Mouse (Mus musculus) MEL (cell line): ENCODE data around the gene Ptpre.

ENCODE experiments used
- CTCF ChIP-seq, 3 experiments: IDR thresholded peaks in 2 of 3; conservative IDR thresholded peaks in 1 of 3; 2 replicates each; pipeline ENCODE4 v1.5.1; 2011 to 2012; ENCODE audit warnings: low read length in 3 of 3, low read depth in 2 of 3, mild to moderate bottlenecking in 2 of 3, improper control_type of control experiment in 1 of 3, inconsistent platforms in 1 of 3, mixed read lengths in 1 of 3, moderate library complexity in 1 of 3; ENCODE audit not compliant: control insufficient read depth in 1 of 3, insufficient read depth in 1 of 3, poor library complexity in 1 of 3, severe bottlenecking in 1 of 3
- TAL1 ChIP-seq: IDR thresholded peaks from 2 replicates; pipeline ENCODE4 v1.6.1; 2012; ENCODE audit warnings: mild to moderate bottlenecking, inconsistent platforms, low read length, moderate library complexity, mixed read lengths

- TF ChIP-seq TAL1, result peak; percentile 94
- TF ChIP-seq CTCF (IDR thresholded peaks at IDR 0.05 in 2 of 3, conservative IDR thresholded peaks at IDR 0.05 in 1 of 3; ENCODE audit: control insufficient read depth in 1 of 3, insufficient read depth in 1 of 3, low read depth in 2 of 3, low read length in 3 of 3, poor library complexity in 1 of 3, severe bottlenecking in 1 of 3), result no peak
Measured at GRCm38 (mm10) chr7:135581128-135581527, 43.8 kb downstream of the Ptpre start.
